Mouse (Mus musculus): ENCODE data around the gene Ccl22. TPM values are rescaled to one million over a fixed set of nuclear protein-coding genes. Genes with fewer than 3 reads are reported as not detected.

Gene Ccl22
- polyA plus RNA-seq (2016; fragmentation: Nextera tagmentation; extraction: Ambion mirVana) = not detected in 2 replicates

DNA sequence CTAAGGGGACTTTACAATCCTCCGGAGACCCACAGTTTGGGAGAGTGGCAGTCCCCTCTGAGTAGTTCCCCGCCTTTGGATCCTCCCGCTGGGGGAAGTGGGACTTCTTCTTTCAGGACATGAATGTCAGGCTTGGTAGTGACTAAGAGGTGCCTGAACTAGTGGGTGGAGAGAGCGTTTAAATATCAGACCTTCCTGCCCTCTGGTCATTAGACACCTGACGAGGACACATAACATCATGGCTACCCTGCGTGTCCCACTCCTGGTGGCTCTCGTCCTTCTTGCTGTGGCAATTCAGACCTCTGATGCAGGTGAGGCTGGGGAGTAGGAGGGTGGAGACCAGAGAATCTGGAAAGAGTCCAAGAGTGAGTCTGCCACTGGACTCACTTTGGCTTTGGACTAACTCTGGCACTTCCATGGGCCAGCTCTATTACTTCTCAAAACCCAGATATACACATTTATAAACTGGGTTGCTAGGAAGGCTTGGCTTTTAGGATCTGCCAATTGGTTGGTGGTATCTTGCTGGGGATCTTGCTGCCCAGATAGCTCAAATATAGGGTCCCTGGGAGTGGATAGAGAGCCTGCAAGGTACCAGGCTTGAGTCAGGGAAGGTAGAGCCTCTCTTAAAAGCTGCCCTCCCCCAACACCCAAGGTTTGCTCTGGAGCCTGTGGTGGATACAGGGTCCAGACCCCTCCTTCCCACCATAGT is at the start of gene Ccl22:
TSS of gene Ccl22 (plus strand) at position 115 of the 709 bp plus-strand sequence.
- no peak within 1 kb of the TSS for H3K9ac ChIP-seq (replicated peaks)
- H3K4me3 ChIP-seq (replicated peaks) = no peak within 1 kb of the TSS
- no peaks in the 10 kb centered on the region for H3K4me1 ChIP-seq (replicated peaks)
- no peak within 1 kb of the TSS for H3K27ac ChIP-seq
- ATAC-seq (ENCODE audit: insufficient number of reproducible peaks, insufficient read depth, low FRiP score, low TSS enrichment, low read depth) = no peak
- 89% methylated on average over 7 of the region's 7 CpGs for WGBS
- H3K36me3 ChIP-seq = no peaks in the 10 kb centered on the region
- no peak within 1 kb of the TSS for H3K4me2 ChIP-seq
- no peaks in the 10 kb centered on the region for H3K27me3 ChIP-seq
- H3K9me3 ChIP-seq = 0 out of 2 replicates have a peak, but pooled peaks cover 3% of the 10 kb centered on the region

DNA sequence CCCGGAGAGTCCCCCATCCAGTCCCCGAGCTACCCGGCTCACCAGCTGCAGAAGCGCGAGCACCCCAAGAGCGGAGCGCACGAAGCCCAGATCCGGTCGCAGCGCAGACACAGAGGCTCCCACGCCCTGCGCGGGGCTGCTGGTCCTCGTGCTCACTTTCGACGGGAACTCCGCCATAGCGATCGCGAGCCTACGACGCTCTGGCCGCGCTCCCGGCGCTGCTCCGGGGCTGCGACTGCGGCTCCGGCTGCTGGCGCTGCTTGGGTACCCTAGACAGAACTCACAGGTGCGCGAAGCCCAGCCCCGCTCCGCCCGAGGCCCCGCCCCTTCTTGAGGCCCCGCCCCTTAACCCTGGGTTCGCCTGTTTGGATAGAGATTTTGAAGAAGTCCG is 49.4 kb upstream of the Ccl22 start, which contains the start of gene Pllp:
TSS of gene Pllp (minus strand) at position 285 of the 391 bp plus-strand sequence.
- peaks cover 73% of the 10 kb centered on the region for H3K27me3 ChIP-seq
- H3K9ac ChIP-seq (replicated peaks) = 0 out of 2 replicates have a peak within 1 kb of the TSS, but pooled peaks have one; percentile 23
- H3K27ac ChIP-seq = no peak within 1 kb of the TSS
- under 1% methylated on average over 41 of the region's 41 CpGs for WGBS
- H3K4me2 ChIP-seq = peak within 1 kb of the TSS; percentile 77
- no peaks in the 10 kb centered on the region for H3K36me3 ChIP-seq
- peak; percentile 39; the same call in 1 of the 2 replicates for ATAC-seq (ENCODE audit: insufficient number of reproducible peaks, insufficient read depth, low FRiP score, low TSS enrichment, low read depth)
- peak within 1 kb of the TSS; percentile 44 for H3K4me3 ChIP-seq (replicated peaks)
- peaks cover 9% of the 10 kb centered on the region for H3K4me1 ChIP-seq (replicated peaks)
- H3K9me3 ChIP-seq = no peaks in the 10 kb centered on the region

GRCm38 (mm10) chr8:94696566-94696965 is 48.8 kb upstream of the Ccl22 start:
- Histone ChIP-seq H3K27me3 (peaks cover 73% of the 10 kb centered on the region), H3K27ac (no peak overlapping the region), H3K4me2 (peak overlapping the region; percentile 77), H3K4me3 (replicated peaks) (no peak overlapping the region), H3K9ac (replicated peaks) (no peak overlapping the region), H3K36me3 (no peaks in the 10 kb centered on the region), H3K9me3 (no peaks in the 10 kb centered on the region), H3K4me1 (replicated peaks) (peaks cover 9% of the 10 kb centered on the region)
- ATAC-seq (ENCODE audit: insufficient number of reproducible peaks, insufficient read depth, low FRiP score, low TSS enrichment, low read depth) = no peak
- WGBS = 51% methylated on average over 3 of the region's 3 CpGs

- Histone ChIP-seq H3K36me3 (no peaks in the 10 kb centered on the region), H3K4me1 (replicated peaks) (peaks cover 9% of the 10 kb centered on the region), H3K27ac (no peak overlapping the region), H3K4me2 (no peak overlapping the region), H3K27me3 (peaks cover 61% of the 10 kb centered on the region), H3K4me3 (replicated peaks) (no peak overlapping the region), H3K9ac (replicated peaks) (no peak overlapping the region), H3K9me3 (no peaks in the 10 kb centered on the region)
- WGBS = 83% methylated on average over 6 of the region's 6 CpGs
- no peak for ATAC-seq (ENCODE audit: insufficient number of reproducible peaks, insufficient read depth, low FRiP score, low TSS enrichment, low read depth)
These were observed 47.4 kb upstream of the Ccl22 start for GRCm38 (mm10) chr8:94697956-94698355.

DNA sequence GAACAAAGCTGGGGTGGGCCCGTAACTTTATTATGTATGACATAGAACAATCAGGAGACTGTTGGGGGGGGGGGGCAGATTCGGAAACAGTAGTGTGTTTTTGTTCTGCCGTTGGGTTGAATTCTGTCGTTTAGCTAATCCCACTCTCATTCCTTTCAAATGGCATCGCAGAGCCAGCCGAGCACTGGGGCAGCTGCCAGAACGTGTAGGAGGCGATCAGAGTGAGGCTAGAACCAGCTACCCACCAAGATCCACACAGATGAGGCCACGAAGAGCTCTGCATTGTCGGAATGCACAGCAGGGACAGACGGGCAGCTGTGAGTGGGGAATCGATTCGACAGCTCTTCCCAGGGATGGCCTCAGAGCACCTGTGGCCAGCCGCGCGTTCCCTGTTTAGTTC is 46.0 kb upstream of the Ccl22 start:
- no peak for ATAC-seq (ENCODE audit: insufficient number of reproducible peaks, insufficient read depth, low FRiP score, low TSS enrichment, low read depth)
- Histone ChIP-seq H3K27ac (no peak overlapping the region), H3K36me3 (no peaks in the 10 kb centered on the region), H3K4me1 (replicated peaks) (peaks cover 9% of the 10 kb centered on the region), H3K4me2 (no peak overlapping the region), H3K4me3 (replicated peaks) (no peak overlapping the region), H3K27me3 (peaks cover 47% of the 10 kb centered on the region), H3K9ac (replicated peaks) (no peak overlapping the region), H3K9me3 (no peaks in the 10 kb centered on the region)
- WGBS = 69% methylated on average over 16 of the region's 16 CpGs

GRCm38 (mm10) chr8:94700421-94700935 is 44.9 kb upstream of the Ccl22 start:
- no peaks in the 10 kb centered on the region for H3K9me3 ChIP-seq
- WGBS = 82% methylated on average over 4 of the region's 4 CpGs
- ATAC-seq (ENCODE audit: insufficient number of reproducible peaks, insufficient read depth, low FRiP score, low TSS enrichment, low read depth) = no peak

DNA sequence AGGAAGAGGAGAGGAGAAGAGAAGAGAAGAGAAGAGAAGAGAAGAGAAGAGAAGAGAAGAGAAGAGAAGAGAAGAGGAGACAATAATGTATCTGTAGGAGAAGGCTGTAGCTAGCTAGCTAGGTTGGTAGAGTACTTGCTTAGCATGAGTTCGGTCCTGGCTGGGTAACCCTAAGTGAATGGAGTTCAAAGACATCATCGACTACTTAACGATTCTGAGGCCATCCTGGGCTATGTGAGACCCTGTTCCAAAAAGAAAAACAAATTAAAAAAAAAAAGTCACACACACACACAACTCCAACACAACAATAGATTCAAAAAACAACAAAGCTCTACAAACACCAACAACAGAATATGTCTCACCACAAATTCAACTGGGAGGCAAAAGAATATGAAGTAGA is 43.2 kb upstream of the Ccl22 start:
- Histone ChIP-seq H3K36me3 (no peaks in the 10 kb centered on the region), H3K27ac (no peak overlapping the region), H3K9ac (replicated peaks) (no peak overlapping the region), H3K27me3 (peaks cover 25% of the 10 kb centered on the region), H3K4me1 (replicated peaks) (no peaks in the 10 kb centered on the region; the same call in 1 of the 2 replicates), H3K4me2 (peak overlapping the region; percentile 59; the same call in 1 of the 2 replicates), H3K9me3 (no peaks in the 10 kb centered on the region), H3K4me3 (replicated peaks) (peak overlapping the region; percentile 47; the same call in 1 of the 2 replicates)
- ATAC-seq (ENCODE audit: insufficient number of reproducible peaks, insufficient read depth, low FRiP score, low TSS enrichment, low read depth) = no peak
- 62% methylated on average over 3 of the region's 3 CpGs for WGBS

More at GRCm38 (mm10) chr8:94700421-94700935, 44.9 kb upstream of the Ccl22 start:
- Histone ChIP-seq H3K9ac (replicated peaks) (no peak overlapping the region), H3K27ac (no peak overlapping the region), H3K4me1 (replicated peaks) (peaks cover 5% of the 10 kb centered on the region), H3K27me3 (peaks cover 38% of the 10 kb centered on the region), H3K36me3 (no peaks in the 10 kb centered on the region), H3K4me3 (replicated peaks) (no peak overlapping the region), H3K4me2 (no peak overlapping the region)

- peak overlapping the region; percentile 47 for H3K4me3 ChIP-seq (replicated peaks)
- peak overlapping the region; percentile 23 for H3K9ac ChIP-seq (replicated peaks)
- peaks cover 18% of the 10 kb centered on the region for H3K27me3 ChIP-seq
- H3K36me3 ChIP-seq = no peaks in the 10 kb centered on the region
- no peaks in the 10 kb centered on the region; the same call in 1 of the 2 replicates for H3K4me1 ChIP-seq (replicated peaks)
- H3K9me3 ChIP-seq = no peaks in the 10 kb centered on the region
- under 1% methylated on average over 35 of the region's 35 CpGs for WGBS
- H3K27ac ChIP-seq = 0 out of 2 replicates have a peak overlapping the region, but pooled peaks have one; percentile 7
- H3K4me2 ChIP-seq = peak overlapping the region; percentile 59
- peak; percentile 35 for ATAC-seq (ENCODE audit: insufficient number of reproducible peaks, insufficient read depth, low FRiP score, low TSS enrichment, low read depth)
These were observed 42.3 kb upstream of the Ccl22 start for GRCm38 (mm10) chr8:94702844-94703813.

DNA sequence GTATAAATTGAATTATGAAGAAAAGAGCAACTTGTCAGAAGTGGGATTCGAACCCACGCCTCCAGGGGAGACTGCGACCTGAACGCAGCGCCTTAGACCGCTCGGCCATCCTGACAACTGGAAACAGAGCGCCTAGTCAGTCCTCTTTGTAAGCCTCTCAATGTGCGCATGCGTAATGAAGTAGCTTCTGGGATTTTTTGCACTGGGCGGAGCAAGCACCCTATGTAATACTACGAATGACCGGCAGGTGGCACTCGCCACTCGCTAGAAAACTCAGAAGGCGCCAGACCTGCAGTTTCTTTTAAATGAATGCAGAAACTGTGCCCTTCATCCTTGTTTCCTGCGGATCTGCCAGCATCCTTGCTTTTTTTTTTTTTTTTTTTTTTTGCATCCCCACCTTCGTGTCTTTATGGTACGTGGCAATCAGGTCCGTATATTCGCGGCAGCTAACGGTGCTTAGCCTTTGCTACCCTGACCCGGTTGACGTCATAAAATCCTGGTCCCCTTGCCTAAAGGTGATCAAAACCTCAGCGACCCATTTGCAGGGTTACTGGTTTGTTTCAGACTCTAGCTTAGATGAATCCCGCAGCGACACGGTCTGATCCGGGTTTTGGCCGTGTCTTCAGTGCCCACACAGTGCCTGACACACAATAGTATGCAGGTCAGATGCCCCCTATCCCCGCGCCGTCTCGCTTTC is 41.3 kb upstream of the Ccl22 start:
- Histone ChIP-seq H3K36me3 (no peaks in the 10 kb centered on the region), H3K9ac (replicated peaks) (no peak overlapping the region; the same call in 1 of the 2 replicates), H3K4me3 (replicated peaks) (peak overlapping the region; percentile 49), H3K4me2 (peak overlapping the region; percentile 65), H3K9me3 (no peaks in the 10 kb centered on the region), H3K27ac (no peak overlapping the region), H3K27me3 (peaks cover 13% of the 10 kb centered on the region; the same call in 1 of the 2 replicates), H3K4me1 (replicated peaks) (no peaks in the 10 kb centered on the region; the same call in 1 of the 2 replicates)
- under 1% methylated on average over 35 of the region's 35 CpGs for WGBS
- ATAC-seq (ENCODE audit: insufficient number of reproducible peaks, insufficient read depth, low FRiP score, low TSS enrichment, low read depth) = peak; percentile 85

DNA sequence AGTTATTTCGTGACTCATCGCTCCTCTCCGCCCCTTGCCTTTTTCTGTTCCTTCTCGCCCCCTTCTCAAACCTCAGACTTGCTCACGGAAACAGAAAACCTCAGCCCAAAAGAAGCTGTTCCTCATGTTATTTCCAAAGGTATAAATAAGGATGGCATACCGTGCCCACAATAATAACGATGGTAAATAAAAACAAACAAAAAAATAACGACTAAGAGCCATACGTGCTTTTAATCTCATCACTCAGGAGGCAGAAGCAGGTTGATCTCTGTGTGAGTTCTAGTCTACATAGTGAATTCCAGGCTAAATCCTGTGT is 40.8 kb upstream of the Ccl22 start:
- no peak overlapping the region for H3K27ac ChIP-seq
- H3K4me2 ChIP-seq = peak overlapping the region; percentile 65
- no peaks in the 10 kb centered on the region for H3K9me3 ChIP-seq
- no peak overlapping the region; the same call in 1 of the 2 replicates for H3K9ac ChIP-seq (replicated peaks)
- no peak for ATAC-seq (ENCODE audit: insufficient number of reproducible peaks, insufficient read depth, low FRiP score, low TSS enrichment, low read depth)
- H3K27me3 ChIP-seq = peaks cover 8% of the 10 kb centered on the region; the same call in 1 of the 2 replicates
- peaks cover 3% of the 10 kb centered on the region; the same call in 1 of the 2 replicates for H3K4me1 ChIP-seq (replicated peaks)
- H3K4me3 ChIP-seq (replicated peaks) = peak overlapping the region; percentile 49
- 18% methylated on average over 9 of the region's 9 CpGs for WGBS
- no peaks in the 10 kb centered on the region for H3K36me3 ChIP-seq

Measured in limb, embryonic 12.5 days (tissue).